Mouse (Mus musculus) cerebral cortex, adult 2 months (tissue): ENCODE data around the gene Gm45234.

Experiments
- WGBS: fragments of 180-500 bp; shearing (Covaris S2); methylation state at CpG from one replicate; pipeline ENCODE4 v1.1.7; 2018; 5-methylcytosine and 5-hydroxymethylcytosine counted together

Gene Gm45234

DNA sequence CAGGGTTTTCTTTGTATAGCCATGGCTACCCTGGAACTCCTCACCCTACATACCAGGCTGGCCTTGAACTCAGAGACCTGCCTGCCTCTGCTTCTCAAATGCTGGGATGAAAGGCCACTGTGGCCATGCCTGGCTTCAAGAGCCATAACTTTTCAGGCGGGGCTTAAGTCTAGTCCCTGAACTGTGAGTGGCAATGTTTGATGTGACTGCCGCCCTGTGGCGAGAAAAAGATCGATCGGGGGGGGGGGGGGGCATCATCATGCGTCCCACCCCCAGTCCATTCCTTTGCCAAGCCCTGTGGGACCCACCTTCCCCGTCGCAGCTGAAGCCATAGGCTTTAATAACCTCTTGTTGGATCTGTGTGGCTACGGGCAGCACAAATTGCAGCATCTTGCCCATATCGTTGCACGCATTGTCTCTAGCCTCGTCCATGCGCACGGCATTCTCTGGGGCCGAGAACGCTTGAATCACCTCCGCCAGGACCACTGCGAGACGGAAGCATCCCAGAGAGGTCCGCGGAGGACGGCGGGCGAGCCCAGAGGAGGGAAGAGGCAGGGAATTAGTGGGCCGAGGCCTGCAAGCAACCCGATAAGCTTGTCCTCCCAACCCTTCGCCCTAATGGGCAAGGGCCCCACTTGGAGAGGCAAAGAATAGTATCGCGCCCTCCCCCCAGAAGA, 15.5 kb downstream of the Gm45234 start:
- under 1% methylated on average over 29 of the region's 29 CpGs for WGBS

DNA sequence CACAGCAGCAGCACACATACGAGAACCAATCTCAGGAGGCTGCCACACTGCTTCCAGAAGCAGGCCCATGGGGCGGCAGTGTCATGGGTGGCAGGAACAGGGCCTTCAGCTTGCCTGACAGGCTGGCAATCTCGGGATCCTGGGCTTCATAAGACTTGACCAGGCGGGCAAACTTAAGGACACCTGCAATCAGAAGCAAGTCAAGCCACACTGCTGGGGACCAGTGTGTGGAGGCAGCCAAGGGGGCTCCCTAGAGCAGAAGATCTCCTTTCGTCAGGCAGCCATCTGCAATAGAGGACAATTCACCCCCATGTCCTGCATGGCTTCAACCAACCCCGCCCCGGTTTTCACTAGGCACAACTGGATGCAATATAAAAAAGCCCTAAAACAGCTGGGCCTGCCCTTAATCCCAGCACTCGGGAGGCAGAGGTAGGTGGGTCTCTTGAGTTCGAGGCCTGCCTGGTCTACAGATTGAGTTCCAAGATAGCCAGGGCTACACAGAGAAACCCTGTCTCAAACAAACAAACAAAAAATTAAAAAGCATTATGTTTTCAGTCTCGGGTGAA, 16.5 kb downstream of the Gm45234 start:
- 74% methylated on average over 10 of the region's 10 CpGs for WGBS

DNA sequence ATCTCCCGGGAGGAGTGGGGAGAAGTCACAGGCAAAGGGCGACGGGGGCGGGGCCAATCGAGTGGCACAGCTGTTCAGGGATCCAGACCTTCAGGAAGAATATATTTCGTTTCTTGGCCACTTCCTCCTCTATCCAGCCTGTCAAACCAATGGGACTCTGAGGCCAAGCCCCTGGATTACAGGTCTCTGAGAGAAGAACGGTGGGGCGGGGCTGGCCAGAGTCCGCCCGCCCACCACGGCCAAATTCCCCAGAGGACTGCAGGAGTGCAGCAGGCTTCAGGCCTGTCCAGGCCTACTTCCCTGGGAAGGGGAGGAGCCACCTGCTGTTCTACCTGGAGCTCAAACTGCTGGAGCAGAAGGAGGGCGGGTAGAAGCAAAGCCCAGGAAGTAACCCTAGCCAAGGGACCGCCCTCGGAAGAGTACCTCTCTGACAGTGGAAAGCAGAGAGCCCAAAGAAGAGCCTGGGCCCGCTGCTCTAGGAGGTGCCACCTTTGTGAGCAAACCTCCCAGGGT, 17.3 kb downstream of the Gm45234 start, which contains the start of gene Ptpn6:
TSS of gene Ptpn6 (minus strand) at position 204 of the 513 bp plus-strand sequence.
- WGBS = 49% methylated on average over 15 of the region's 15 CpGs

DNA sequence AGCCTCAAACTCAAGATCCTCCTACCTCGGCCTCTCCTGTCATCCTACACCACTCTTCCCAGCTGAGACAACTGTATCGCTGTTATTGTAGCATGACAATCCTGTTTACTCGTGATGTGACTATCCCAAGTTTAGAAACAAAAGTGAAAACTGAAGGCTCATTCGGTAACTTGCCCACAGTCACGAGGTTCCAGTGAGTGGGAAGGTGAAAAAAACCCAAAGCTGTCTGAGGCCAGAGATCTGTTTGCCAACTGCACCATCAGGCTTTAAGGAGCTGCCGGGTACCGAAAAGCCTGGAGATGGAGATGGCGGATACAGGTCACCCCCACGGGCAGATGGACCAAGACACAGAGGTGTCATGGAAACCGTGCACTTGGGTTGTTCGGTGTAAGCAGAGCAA, 18.8 kb downstream of the Gm45234 start:
- WGBS = 67% methylated on average over 11 of the region's 11 CpGs

DNA sequence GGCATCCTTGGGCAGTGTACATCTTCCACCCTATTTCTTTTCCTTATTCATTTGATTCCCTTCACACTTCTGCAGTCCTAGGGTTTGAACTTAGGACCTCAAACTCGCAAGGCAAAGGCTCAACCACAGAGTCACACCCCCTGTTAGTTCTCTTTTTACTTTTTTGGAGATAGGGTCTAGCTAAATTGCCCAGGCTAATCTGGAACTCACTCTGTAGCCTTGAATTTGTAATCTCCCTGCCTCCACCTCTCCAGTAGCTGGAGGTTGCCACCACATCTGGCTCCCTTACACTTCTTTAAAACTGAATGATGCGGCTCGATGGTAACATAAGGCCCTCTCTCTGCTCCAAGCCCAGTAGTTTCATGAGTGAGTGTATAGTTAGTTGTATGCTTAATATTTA, 21.4 kb downstream of the Gm45234 start:
- 94% methylated on average over 3 of the region's 3 CpGs for WGBS

DNA sequence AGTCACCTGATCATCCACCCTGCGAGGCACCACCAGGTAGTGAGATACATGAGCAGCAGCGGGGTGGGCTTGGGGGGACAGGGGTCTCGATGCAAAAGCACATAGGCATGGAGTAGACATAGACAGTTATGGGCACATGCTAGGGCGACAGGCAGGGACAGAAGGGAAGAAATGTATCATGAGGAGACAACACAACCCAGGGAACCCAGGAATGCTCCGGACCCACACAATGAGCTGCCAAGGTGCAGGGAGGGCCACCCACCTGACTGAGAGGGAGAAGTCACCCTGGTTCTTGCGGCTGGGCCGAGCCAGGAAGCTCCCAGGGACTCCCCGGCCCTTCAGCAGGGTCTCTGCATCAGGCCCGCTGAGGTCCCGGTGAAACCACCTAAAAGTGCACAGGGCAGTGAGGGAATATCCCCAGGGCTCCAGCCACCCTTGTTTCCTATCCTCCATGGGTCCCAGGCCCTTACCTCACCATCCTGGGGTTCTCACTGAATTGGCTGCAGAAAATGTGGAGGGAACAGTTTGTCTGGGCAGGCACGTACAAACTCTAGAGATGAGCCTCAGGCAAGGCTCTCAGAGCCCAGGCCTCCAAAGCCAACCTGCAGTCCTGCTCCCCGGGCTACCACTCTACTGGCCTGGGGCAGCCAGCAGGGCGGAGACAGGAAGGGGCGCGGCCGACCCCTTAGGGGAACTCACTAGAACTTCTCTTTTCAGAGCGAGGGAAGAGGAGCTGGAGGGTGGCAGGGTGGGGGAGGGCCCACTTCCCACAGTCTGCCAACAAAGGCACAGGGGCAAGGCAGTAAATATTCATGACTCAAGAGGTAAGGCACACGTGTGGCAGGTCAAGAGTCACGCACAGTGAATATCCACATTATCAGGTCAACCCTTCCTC, 23.1 kb downstream of the Gm45234 start:
- 76% methylated on average over 19 of the region's 19 CpGs for WGBS

DNA sequence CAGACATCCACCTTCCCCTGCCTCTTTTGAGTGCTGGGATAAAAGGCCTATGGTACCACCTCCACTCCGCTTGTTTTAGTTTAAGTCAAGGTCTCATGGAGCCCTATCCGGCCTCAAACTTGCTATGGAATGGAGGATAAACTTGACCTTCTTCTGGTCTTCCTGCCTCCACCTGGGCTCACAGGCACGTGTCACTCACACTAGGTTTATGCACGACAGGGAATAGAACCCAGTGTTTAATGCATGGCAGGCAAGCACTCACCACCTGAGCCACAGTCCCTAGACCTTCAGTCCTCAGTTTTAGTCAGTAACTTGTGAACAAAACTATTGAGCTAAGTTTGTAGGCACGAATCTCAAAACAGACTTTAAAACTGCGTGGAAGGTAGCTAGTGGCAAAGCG, 24.8 kb downstream of the Gm45234 start:
- WGBS = 90% methylated on average over 7 of the region's 7 CpGs

DNA sequence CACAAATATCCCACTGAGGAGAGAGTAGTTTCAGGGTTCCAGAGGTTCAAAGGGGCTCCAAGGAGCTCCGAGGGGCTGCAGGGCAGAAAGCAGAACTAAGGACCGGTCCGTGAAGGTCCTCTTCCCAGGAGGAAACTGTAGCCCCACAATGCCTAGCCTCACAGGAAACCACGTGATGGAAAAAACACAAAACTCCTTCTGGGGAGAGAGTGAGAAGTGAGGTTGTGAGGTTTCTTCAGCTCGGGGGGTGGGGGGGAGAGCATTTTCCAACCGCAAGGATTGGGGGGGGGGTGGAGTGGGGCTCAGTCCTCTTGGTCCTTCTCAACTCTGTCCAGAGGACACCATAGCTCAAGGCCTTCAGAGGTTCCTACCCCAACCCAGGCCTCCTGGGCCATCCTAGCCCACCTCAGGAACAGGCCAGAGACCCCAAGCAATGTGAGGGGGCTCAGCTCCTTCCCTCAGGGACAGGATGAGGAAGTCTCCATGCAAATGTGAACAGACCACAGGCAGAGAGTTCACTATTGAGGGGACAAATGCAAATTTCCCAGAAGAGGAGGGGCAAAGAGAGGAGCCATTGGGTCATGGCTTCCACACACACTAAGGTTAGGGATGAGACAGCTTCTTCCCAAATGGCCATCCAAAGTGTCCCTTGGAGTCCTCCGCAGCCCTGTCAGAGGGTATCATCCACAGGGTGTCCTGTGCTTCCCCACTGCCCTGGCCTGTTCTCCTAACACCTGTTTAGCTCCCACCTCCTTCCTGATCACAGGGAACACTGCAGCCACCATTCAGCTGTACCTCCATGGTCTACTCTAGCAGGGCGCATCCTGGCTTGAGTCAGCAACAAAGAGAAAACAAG, 25.7 kb downstream of the Gm45234 start:
- WGBS = 82% methylated on average over 8 of the region's 8 CpGs

DNA sequence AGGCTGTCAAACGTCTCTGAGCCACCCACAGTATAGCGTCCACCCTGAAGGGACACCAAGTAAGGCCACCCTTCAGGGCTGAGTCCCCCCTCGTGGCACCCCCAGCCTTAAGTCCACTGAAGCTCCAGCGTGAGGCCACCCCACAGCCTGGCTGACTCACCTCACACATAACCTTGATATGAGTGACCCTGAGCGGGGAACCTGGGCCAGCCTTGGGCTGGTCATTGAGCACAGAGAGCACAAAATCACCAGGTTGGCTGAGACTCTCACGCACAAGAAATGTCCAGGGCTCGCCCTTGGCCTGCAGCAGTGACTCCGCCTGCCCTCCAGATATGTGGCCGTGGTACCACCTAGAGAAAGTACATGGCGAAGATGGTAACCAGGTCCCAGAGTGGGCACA, 27.2 kb downstream of the Gm45234 start:
- WGBS = 93% methylated on average over 10 of the region's 10 CpGs

DNA sequence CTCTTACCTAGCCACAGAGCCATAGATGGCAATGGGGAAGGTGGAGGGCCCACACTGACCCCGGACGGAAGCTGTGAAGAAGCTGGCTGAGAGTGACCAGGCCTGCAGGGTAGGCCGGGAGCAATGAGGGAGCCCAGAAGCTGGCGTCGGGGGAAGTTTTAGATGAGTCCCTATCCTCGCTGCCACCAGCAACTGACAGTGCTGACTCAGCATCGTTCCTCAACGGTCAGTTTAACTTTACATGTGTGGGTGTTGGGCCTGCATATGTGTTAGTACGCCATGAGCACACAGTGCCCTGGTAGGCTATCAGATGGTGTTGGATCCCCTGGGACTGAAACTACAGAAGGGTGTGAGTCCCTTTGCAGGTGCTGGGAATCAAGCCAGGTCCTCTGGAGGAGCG, 31.3 kb downstream of the Gm45234 start:
- 91% methylated on average over 10 of the region's 10 CpGs for WGBS

DNA sequence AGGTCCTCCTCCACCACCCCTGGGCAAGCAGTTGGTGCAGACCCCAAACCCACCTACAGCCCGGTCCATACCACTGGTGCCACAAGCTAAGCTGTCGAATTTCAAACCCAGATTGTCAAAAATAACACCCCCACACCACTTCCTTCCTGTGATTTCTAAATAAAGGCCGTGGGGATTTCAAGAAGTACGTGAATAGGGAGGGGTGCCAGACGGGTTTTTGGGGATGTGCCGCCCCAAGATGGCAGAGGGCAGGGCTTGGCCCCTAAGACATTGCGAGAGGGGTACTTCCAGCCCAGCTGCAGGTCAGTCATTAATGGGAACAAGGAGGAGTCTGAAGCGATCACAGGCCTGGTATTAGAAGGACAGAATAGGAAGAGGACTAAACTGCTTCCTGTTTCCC, 32.3 kb downstream of the Gm45234 start:
- 58% methylated on average over 8 of the region's 8 CpGs for WGBS

DNA sequence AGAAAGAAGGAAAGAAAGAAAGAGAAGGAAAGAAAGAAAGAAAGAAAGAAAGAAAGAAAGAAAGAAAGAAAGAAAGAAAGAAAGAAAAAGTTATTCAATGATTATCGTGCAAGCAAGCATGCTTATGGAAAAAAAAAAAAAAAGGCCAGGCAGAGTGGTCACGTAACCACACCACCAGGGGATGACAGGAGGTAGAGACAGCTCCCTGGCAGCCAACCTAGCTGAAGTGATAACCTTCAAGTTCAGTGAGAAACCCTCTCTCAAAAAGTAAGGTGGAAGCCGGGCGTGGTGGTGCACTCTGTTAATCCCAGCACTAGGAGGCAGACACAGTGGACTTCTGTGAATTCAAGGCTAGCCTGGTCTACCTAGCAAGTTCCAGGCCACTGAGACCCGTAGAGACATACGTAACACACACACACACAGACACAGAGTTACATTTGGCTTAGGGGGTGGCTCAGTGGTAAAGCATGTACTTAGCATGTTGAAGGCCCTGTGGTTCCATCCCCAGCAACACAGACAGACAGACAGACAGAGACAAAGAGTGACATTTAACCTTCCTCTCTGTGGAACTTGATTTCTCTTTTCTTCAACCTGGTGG, 32.8 kb downstream of the Gm45234 start:
- 85% methylated on average over 6 of the region's 6 CpGs for WGBS

DNA sequence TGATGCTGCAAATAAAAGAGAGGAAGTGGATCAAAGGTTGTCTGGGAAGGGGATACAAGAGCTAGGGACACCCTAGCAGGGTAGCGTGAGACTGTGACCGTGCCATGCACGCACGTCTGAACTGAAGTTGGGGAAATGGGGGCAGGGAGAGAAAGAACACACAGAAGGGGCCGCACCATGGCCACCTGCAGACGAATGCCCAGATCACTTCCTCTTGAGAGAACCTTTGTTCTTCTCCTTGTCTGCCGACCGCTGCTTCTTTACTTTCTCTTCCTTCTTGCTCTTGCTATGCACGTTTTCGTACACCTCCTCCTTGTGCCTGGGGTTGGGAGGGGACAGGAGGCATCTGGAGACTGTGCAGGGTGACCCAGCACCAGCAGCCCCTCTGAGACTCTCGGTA, 34.9 kb downstream of the Gm45234 start:
- 64% methylated on average over 11 of the region's 11 CpGs for WGBS

DNA sequence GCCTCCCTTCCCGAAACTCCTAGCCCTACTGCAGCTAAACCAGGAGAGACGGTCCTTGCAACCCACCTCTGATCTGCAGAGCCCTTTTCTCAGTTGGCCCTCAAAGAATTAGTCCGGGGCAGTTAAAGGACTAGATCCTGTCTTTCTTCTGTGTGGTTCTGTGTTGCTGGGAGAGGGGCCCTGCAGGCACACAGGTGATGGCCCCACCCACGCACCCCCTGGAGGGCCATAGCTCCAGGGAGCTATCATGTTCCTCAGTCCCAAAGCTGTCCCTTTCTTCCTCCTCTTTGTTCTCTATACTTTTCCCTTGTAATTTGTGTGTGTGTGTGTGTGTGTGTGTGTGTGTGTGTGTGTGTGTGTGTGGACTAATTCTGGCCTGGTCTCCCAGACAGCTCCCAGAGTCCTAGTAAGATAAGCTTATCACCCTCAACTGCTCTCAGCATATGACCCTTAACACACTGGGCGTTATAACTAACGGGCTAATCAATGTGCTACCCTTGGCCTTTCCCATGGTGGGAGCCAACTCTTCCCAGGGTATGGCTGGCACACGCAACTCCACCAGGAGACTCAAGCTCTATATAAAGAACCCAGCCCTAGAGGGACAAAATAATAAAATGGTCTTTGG, 36.4 kb downstream of the Gm45234 start:
- WGBS = 91% methylated on average over 7 of the region's 7 CpGs

DNA sequence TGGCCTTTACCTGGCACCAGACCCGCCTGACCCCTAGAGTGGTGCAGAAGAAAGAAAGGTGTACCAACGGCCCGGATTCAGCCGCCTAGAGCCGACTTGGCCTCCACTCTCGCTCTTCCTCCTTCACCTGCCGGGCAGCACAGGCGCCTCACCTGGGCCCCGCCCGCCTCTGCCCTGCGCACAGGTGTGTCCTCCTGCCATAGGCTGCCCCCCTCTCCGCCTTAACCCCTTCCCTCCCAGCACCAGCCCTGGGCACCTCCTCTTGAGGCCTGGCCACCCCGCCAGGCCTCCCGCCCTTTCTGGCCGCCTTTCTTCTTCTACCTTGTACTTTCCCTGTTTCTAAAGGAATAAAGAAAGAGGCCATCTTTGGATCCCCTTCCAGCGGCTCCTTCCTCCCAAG, 37.1 kb downstream of the Gm45234 start:
- WGBS = 77% methylated on average over 16 of the region's 16 CpGs

DNA sequence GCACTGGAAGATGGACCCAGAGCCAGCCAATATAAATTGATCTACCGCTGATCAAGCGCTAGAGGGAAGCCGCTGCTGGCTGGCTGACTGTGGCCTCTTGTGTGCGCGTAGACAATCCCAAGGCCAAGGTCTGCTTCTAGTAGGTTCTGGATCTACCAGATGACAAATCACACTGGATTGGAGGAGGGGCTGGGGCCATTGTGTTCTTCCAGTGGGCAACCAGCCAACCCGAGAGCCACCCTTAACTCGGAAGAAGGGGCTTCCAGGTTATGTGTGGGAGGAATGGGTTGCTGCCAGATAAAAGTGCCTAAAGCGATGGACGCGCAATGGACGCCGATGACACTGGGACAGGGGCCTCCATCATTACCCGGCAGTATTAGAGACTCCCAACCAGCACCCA, 37.9 kb downstream of the Gm45234 start:
- WGBS = 83% methylated on average over 13 of the region's 13 CpGs

DNA sequence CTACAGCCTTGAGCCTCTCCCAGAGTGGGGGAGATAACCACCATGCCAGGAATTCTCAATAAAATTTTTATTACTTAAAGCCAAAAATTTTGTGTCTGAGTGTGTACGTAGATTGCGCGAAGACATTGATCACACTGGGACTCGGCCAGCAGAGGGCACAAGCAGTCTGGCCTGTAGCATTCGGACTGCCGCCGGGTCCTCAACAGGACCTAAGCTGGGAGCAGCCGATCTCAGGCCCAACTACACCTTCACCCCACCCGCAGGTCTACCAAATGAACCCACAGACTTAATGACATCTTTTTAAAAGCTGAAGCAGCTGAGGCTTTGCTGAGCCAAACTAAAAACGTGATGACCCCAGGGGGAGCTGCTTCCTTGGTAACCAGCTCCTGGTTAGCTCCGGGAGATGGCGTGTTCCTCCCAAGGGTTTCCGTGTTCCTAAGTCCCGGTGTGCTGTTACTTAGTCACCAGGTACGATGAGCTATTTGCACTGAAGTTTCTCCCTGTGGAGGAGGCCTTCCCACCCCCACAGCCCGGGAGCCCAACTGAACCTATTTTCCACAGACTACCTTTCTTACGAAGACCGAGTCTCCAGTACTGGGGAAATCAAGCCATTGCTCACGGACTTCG, 38.8 kb downstream of the Gm45234 start:
- WGBS = 52% methylated on average over 20 of the region's 20 CpGs

DNA sequence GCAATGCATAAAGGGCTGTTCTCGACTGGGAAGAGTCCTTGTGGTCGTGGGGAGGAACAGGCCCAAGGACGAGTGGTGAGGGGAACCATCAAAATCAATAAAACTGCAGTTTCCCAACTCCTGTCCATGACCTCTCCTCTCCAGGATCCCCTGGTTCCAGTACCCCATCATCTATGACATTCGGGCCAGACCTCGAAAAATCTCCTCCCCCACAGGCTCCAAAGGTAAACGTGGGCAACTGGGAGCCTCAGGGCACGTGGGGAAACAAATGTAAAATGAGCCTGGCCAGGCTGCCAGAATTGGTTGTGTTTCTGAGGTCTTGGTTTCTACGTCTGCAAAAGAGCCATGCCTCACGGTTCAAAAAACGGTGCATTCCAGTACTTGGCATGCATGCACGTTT, 42.9 kb downstream of the Gm45234 start:
- 6% methylated on average over 11 of the region's 11 CpGs for WGBS

DNA sequence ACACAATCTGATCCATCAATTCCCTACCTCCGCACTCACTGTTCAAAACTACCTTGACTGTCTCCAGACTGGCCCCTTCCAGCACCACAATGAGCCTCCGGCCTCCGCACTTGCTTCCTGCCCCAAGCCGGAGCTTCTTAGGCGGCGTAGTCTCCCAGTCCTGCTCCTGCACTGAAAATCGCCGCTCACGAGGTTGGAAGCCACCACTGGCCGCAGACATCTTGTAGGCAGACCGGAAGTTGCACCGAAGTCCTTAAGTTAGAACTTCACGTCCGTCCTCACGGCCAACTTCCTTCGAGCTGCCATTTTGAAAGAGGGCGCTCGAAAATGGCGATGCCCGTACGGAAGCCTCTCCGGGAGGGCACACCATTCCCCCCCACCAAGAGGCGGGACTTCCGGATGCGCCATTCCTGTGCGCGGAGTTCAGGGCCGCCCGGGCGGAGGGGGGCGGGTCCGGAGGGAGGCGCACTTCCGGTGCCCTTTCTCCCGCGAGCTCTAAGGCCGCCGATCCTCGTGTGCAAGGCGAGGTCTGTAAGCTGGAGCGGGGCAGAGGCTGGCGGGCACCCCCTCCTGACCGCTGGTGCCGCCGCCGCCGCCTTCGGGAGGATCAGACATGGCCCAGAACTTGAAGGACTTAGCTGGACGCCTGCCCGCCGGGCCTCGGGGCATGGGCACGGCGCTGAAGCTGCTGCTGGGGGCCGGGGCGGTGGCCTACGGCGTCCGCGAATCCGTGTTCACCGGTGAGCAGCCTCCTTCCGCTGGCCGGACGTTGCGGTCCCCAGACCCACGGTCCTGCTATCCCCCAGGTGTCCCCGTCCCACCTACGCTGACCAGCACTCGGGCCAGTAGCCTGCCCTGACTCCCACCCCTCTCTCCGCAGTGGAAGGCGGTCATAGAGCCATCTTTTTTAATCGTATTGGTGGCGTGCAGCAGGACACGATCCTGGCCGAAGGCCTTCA, 43.7 kb downstream of the Gm45234 start, which contains the start of the genes Emg1 and Phb2:
TSS of gene Emg1 (minus strand) at position 355 of the 959 bp plus-strand sequence.
TSS of gene Phb2 (plus strand) at position 513 of the 959 bp plus-strand sequence.
- under 1% methylated on average over 76 of the region's 76 CpGs for WGBS
